Mouse (Mus musculus) limb, embryonic 13.5 days (tissue): ENCODE measurements around the gene Pradc1. TPM values are rescaled to one million over a fixed set of nuclear protein-coding genes. Genes with fewer than 3 reads are reported as not detected.

Experiments
- ATAC-seq: fragments of 200-750 bp; cut with Nextera tagmentation; 2 replicates; pipeline ENCODE4 v1.8.0; 2017; ENCODE audit warnings: low read depth, moderate number of reproducible peaks, moderate TSS enrichment; ENCODE audit not compliant: low FRiP score
- H3K27ac ChIP-seq: fragments of 300-500 bp; sonication (generic); 2 replicates; pipeline ENCODE4 v1.5.1; 2015; ENCODE audit warnings: inconsistent platforms, mild to moderate bottlenecking, moderate library complexity
- H3K27me3 ChIP-seq: fragments of 300-500 bp; sonication (generic); 2 replicates; pipeline ENCODE4 v1.6.1; 2015; ENCODE audit warnings: mild to moderate bottlenecking, inconsistent platforms
- H3K36me3 ChIP-seq: fragments of 300-500 bp; sonication (generic); 2 replicates; pipeline ENCODE4 v1.6.1; 2015; ENCODE audit warnings: inconsistent platforms, mild to moderate bottlenecking, moderate library complexity
- H3K4me1 ChIP-seq: fragments of 300-500 bp; sonication (generic); 2 replicates; pipeline ENCODE4 v1.6.1; 2015; ENCODE audit warnings: inconsistent platforms
- H3K4me2 ChIP-seq: fragments of 300-500 bp; sonication (generic); replicated peaks from 2 replicates; pipeline ENCODE4 v1.6.1; 2015; ENCODE audit warnings: inconsistent platforms, mild to moderate bottlenecking, moderate library complexity
- H3K4me3 ChIP-seq: fragments of 300-500 bp; sonication (generic); 2 replicates; pipeline ENCODE4 v1.5.1; 2015; ENCODE audit warnings: moderate library complexity, mild to moderate bottlenecking, inconsistent platforms
- H3K9ac ChIP-seq: fragments of 300-500 bp; sonication (generic); 2 replicates; pipeline ENCODE4 v1.6.1; 2015; ENCODE audit warnings: mild to moderate bottlenecking, inconsistent platforms
- H3K9me3 ChIP-seq: fragments of 300-500 bp; sonication (generic); 2 replicates; pipeline ENCODE4 v1.6.1; 2016; ENCODE audit warnings: inconsistent platforms
- WGBS: fragments of 180-500 bp; shearing (Covaris S2); methylation state at CpG from one replicate; pipeline ENCODE4 v1.1.7; 2015; 5-methylcytosine and 5-hydroxymethylcytosine counted together
- polyA plus RNA-seq: library from polyadenylated mRNA; unstranded; fragments of >200 nt; fragmentation: Nextera tagmentation; extraction: Ambion mirVana; gene quantifications from 2 replicates; pipeline ENCODE4 v1.2.1, GENCODE M21; 2015

Gene Pradc1
- polyA plus RNA-seq, 1 experiment from 2014 or later, result 33.5 TPM

DNA sequence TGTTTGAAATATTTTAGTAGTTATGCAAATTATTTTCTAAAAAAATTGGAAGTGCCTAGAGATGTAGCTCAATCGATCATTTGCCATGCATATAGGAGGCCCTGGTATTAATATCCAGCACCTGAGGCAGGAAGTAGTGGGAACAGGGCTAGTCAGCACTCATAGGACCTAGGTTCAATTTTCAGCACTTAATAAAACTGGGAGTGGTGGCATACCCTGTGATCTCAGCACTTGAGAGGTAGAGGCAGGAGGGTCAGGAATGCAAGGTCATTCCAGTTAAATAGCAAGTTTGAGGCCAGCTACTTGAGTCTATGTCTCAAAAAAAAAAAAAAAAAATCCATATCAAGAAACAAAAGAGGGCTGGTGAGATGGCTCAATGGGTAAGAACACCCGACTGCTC is 32.6 kb downstream of the Pradc1 start:
- Histone ChIP-seq H3K36me3 (no peaks in the 10 kb centered on the region), H3K27me3 (peaks cover 40% of the 10 kb centered on the region), H3K27ac (no peak overlapping the region), H3K4me1 (peaks cover 8% of the 10 kb centered on the region), H3K9ac (no peak overlapping the region), H3K4me3 (no peak overlapping the region), H3K4me2 (no peak overlapping the region), H3K9me3 (no peaks in the 10 kb centered on the region)
- WGBS, result 86% methylated on average over 2 of the region's 2 CpGs
- ATAC-seq, result no peak

DNA sequence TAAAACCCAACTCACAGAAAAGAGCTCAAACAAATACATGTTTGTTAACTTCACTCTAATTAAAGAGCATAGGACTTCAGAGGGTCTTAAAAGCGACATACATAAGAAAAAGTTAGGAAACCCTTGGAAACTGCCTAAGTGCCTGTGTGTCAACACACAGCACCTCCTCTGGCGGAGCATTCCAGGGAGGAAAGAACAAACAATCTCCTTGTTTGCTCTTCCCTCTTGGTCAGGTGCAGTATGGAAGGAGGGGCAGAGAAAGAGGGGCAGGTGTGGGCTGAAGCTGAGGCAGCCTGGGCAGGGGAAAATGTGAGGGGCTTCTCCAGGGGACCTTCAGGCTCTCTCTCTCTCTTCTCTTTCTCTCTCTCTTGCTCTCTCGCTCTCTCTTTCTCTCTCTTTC is 35.9 kb downstream of the Pradc1 start:
- no peak overlapping the region for H3K9ac ChIP-seq
- H3K4me1 ChIP-seq, result no peaks in the 10 kb centered on the region
- H3K4me3 ChIP-seq, result no peak overlapping the region
- H3K27ac ChIP-seq, result no peak overlapping the region
- H3K27me3 ChIP-seq, result peaks cover 14% of the 10 kb centered on the region; the same call in 1 of the 2 replicates
- H3K36me3 ChIP-seq, result no peaks in the 10 kb centered on the region
- H3K4me2 ChIP-seq, result no peak overlapping the region
- no peak for ATAC-seq
- WGBS, result 41% methylated on average over 3 of the region's 3 CpGs
- H3K9me3 ChIP-seq, result no peaks in the 10 kb centered on the region

DNA sequence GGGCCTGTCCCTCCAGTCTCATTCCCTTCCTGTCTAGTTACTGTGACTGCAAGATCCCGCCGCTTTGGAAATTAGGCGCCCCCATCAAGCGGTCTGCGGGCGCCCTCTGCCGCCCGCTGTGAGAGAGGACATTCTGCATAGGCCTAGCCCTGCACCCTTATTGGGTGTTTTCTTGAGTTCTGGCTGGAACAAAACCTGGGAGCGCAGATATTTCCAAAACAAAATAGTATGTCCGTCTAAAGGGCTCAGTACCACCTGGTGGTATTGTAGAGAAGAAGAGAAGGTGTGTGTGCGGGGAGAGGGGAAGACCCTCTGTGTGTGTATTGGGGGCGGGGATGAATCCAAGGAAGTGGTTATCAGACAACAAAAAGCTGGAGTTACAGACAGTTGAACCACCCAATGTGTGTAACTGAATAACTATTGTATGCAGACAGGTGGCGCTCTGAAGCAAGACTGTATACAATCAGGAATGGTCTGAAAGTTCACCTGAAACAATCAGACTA is 40.9 kb downstream of the Pradc1 start:
- Histone ChIP-seq H3K27ac (no peak overlapping the region), H3K4me3 (no peak overlapping the region), H3K4me1 (peaks cover 7% of the 10 kb centered on the region; the same call in 1 of the 2 replicates), H3K9ac (no peak overlapping the region), H3K36me3 (no peaks in the 10 kb centered on the region), H3K4me2 (no peak overlapping the region), H3K27me3 (peaks cover 50% of the 10 kb centered on the region), H3K9me3 (no peaks in the 10 kb centered on the region)
- 11% methylated on average over 13 of the region's 13 CpGs for WGBS
- peak; percentile 81 for ATAC-seq

DNA sequence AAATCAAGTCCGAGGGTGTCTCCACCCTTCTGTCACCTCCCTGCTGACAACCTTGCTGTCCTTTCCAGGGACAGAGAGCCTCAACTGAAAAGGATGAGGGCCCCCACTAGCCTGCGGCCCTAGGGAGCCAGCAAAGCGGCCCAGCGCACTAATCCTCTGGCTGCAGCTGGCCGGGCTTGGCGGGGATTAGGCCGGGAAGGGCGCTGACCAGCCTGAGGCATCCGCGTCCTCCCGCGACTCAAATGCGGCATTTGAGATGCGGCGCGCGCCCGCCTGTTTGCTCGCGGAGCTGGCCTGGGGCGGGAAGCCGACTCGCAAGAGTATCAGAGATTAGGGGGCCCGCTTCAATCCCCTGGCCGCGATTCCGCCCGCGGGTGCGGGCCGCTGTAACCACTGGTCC is 42.8 kb downstream of the Pradc1 start:
- H3K9me3 ChIP-seq, result no peaks in the 10 kb centered on the region
- peak overlapping the region; percentile 46 for H3K9ac ChIP-seq

DNA sequence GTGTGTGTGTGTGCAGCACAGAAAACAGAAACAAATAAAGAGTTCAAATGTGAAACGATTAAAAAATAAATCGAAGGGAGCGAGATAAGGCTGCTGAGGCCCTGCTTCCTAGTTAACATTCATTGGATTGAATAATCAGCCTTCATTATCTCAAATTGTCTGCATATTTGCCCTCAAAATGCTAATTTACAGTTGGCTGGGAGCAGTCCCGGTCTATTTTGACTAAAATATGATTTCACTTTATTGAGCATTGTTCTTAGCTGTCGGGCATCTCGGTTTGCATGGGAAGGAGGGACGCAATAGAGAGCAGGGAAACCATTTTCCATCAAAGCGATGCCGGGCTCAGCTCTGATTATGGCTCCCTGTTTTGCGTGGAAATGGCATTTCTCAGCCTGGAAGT is 48.7 kb downstream of the Pradc1 start:
- no peak overlapping the region for H3K9ac ChIP-seq
- H3K4me1 ChIP-seq, result no peaks in the 10 kb centered on the region
- no peak overlapping the region for H3K27ac ChIP-seq
- H3K9me3 ChIP-seq, result no peaks in the 10 kb centered on the region
- H3K4me3 ChIP-seq, result no peak overlapping the region
- ATAC-seq, result no peak
- no peak overlapping the region for H3K4me2 ChIP-seq
- no peaks in the 10 kb centered on the region for H3K36me3 ChIP-seq
- H3K27me3 ChIP-seq, result peaks cover 36% of the 10 kb centered on the region
- WGBS, result 83% methylated on average over 10 of the region's 10 CpGs

More for the DNA sequence above, 42.8 kb downstream of the Pradc1 start:
- Histone ChIP-seq H3K4me2 (peak overlapping the region; percentile 50), H3K27ac (no peak overlapping the region), H3K27me3 (peaks cover 62% of the 10 kb centered on the region), H3K4me3 (peak overlapping the region; percentile 25), H3K36me3 (no peaks in the 10 kb centered on the region), H3K4me1 (peaks cover 7% of the 10 kb centered on the region; the same call in 1 of the 2 replicates)
- ATAC-seq, result no peak
- WGBS, result 3% methylated on average over 31 of the region's 31 CpGs

DNA sequence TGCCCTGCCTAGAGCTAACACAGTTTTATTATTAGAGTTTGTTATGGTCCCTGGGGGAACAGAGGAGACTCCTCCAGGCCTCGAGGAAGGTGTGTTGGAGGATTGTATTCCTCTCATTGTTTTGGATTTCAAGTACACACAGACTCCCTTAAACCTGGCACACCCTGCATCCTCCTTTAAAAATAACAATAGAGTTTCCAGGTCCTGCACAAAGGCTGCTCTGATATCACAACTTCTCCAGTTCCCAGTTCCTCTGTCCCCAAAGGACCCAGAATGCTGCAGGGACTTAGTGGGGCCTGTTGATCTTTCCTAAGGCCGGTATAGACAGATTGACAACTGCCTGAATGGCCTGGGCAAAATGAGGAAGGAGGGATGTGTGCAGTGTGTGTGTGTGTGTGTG is 49.2 kb downstream of the Pradc1 start:
- ATAC-seq, result no peak
- 52% methylated on average over 2 of the region's 2 CpGs for WGBS
- H3K9ac ChIP-seq, result no peak overlapping the region

DNA sequence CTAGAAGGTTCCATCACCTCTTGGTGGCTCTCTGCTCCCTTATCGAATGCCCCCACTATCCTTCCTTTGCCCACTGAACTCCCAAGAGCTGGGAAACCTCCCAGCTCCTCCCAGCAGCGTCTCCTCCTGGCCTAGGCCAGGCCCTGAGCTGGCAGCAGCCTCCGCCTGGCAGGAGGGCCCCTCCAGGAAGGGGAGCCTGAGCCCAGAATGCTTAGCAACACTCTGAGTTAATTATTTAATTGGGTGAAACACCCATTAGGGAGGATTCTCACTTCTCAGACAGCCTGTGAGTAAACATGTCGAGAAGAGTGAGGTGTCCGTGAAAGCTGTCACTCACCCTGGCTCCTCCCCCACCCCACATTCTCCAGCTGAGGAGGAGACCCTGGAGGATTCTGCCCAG is 52.1 kb downstream of the Pradc1 start:
- WGBS, result 24% methylated on average over 5 of the region's 5 CpGs
- Histone ChIP-seq H3K27me3 (peaks cover 6% of the 10 kb centered on the region; the same call in 1 of the 2 replicates), H3K9ac (no peak overlapping the region), H3K4me2 (no peak overlapping the region), H3K4me1 (no peaks in the 10 kb centered on the region), H3K4me3 (no peak overlapping the region), H3K9me3 (peaks cover 5% of the 10 kb centered on the region; the same call in 1 of the 2 replicates), H3K36me3 (no peaks in the 10 kb centered on the region), H3K27ac (no peak overlapping the region)
- no peak for ATAC-seq

More for the DNA sequence above, 49.2 kb downstream of the Pradc1 start:
- H3K4me2 ChIP-seq, result no peak overlapping the region
- no peak overlapping the region for H3K27ac ChIP-seq
- H3K27me3 ChIP-seq, result peaks cover 31% of the 10 kb centered on the region
- H3K4me3 ChIP-seq, result no peak overlapping the region
- no peaks in the 10 kb centered on the region for H3K4me1 ChIP-seq
- no peaks in the 10 kb centered on the region for H3K36me3 ChIP-seq
- no peaks in the 10 kb centered on the region for H3K9me3 ChIP-seq

DNA sequence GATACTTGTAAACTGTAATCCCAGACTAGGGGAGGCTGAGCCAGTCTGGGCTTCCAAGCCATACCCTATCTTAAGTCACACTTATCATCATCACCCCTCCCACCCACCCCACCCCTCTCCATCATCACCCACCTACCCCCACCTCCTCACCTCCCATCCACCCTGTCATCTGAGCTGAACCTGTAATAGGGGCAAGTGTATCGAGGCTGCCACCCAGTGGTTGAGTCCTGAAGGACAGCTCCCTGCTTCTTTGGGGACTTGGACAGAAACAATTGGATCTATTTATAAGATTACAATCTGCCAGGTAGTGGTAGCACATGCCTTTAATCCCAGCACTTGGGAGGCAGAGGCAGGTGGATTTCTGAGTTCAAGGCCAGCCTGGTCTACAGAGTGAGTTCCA is 54.6 kb downstream of the Pradc1 start:
- no peak overlapping the region for H3K9ac ChIP-seq
- H3K27ac ChIP-seq, result no peak overlapping the region
- no peaks in the 10 kb centered on the region for H3K36me3 ChIP-seq
- no peak overlapping the region for H3K4me3 ChIP-seq
- no peak for ATAC-seq
- no peaks in the 10 kb centered on the region for H3K4me1 ChIP-seq
- WGBS, result 33% methylated on average over 1 of the region's 1 CpGs
- H3K9me3 ChIP-seq, result peaks cover 5% of the 10 kb centered on the region; the same call in 1 of the 2 replicates
- peaks cover 7% of the 10 kb centered on the region; the same call in 1 of the 2 replicates for H3K27me3 ChIP-seq
- no peak overlapping the region for H3K4me2 ChIP-seq

Other genes starting within 250 kb of the Pradc1 start
- gene Sfxn5, start 118.5 kb downstream of the Pradc1 start, polyA plus RNA-seq, result 8.9 and 10.1 TPM in 2 replicates
- 16.7 and 17.2 TPM in 2 replicates for gene Rab11fip5, start 77.3 kb downstream of the Pradc1 start, polyA plus RNA-seq
- gene Noto, start 28.1 kb downstream of the Pradc1 start, polyA plus RNA-seq, result not detected in 2 replicates
- gene Smyd5, start 20.0 kb downstream of the Pradc1 start, polyA plus RNA-seq, result 64.2 and 66.1 TPM in 2 replicates
- gene Cct7, start 456 bp downstream of the Pradc1 start, polyA plus RNA-seq, result 493 and 494 TPM in 2 replicates
- gene Fbxo41, start 51.0 kb upstream of the Pradc1 start, polyA plus RNA-seq, result 0.47 and 0.54 TPM in 2 replicates
- gene Egr4, start 61.6 kb upstream of the Pradc1 start, polyA plus RNA-seq, result not detected in 2 replicates
- 6.2 and 6.6 TPM in 2 replicates for gene Alms1, start 135.6 kb upstream of the Pradc1 start, polyA plus RNA-seq